Mouse (Mus musculus) spleen, adult 2 months (tissue): ENCODE results near the gene Als2. TPM values are rescaled to one million over a fixed set of nuclear protein-coding genes. Genes with fewer than 3 reads are reported as not detected.

Experiments used
- DNase-seq, 2 experiments: peaks; one replicate each; pipeline versions ENCODE4 v3.0.0 to v3.0.0-alpha.2; 2012 to 2021; ENCODE audit warnings: low spot score in 2 of 2, low read depth in 1 of 2
- H3K27ac ChIP-seq: fragments of 200-500 bp; 2 replicates; pipeline ENCODE4 v1.5.1; 2012; ENCODE audit warnings: low read length, inconsistent platforms; ENCODE audit not compliant: insufficient read depth
- H3K27me3 ChIP-seq: fragments of 200-500 bp; 2 replicates; pipeline ENCODE4 v1.6.1; 2012; ENCODE audit warnings: mild to moderate bottlenecking, moderate library complexity, low read length, inconsistent platforms; ENCODE audit not compliant: control insufficient read depth, insufficient read depth
- H3K36me3 ChIP-seq: fragments of 200-500 bp; 2 replicates; pipeline ENCODE4 v1.6.1; 2012; ENCODE audit warnings: mild to moderate bottlenecking, low read length, inconsistent platforms; ENCODE audit not compliant: control insufficient read depth, insufficient read depth
- H3K4me1 ChIP-seq: fragments of 200-500 bp; 2 replicates; pipeline ENCODE4 v1.6.1; 2011; ENCODE audit warnings: inconsistent platforms; ENCODE audit not compliant: control insufficient read depth, insufficient read depth, insufficient read length
- H3K4me3 ChIP-seq: fragments of 200-500 bp; 2 replicates; pipeline ENCODE4 v1.5.1; 2011; ENCODE audit warnings: mild to moderate bottlenecking, inconsistent platforms; ENCODE audit not compliant: insufficient read depth, insufficient read length; ENCODE audit errors: extremely low read depth
- CTCF ChIP-seq: fragments of 200-500 bp; IDR thresholded peaks from 2 replicates; pipeline ENCODE4 v1.5.1; 2011; ENCODE audit warnings: mild to moderate bottlenecking, inconsistent platforms; ENCODE audit not compliant: insufficient read depth, insufficient read length, insufficient replicate concordance; ENCODE audit errors: extremely low read depth
- POLR2A ChIP-seq: fragments of 200-500 bp; IDR thresholded peaks from 2 replicates; pipeline ENCODE4 v1.6.1; 2011; ENCODE audit warnings: low read depth, low read length, inconsistent platforms
- WGBS: fragments of 180-500 bp; shearing (Covaris S2); methylation state at CpG from one replicate; pipeline ENCODE4 v1.1.7; 2018; 5-methylcytosine and 5-hydroxymethylcytosine counted together
- polyA plus RNA-seq: library from polyadenylated mRNA; depleted of rRNA; stranded (reverse); fragments of >200 nt; gene quantifications from 2 replicates; pipeline ENCODE4 v1.2.3, GENCODE M21; 2012

Gene Als2
- polyA plus RNA-seq, 1 experiment, result 3.0 TPM

GRCm38 (mm10) chr1:59212076-59212779, 24.8 kb downstream of the Als2 start:
- TF ChIP-seq POLR2A (no peak), CTCF (no peak)
- no peak for DNase-seq
- peaks cover 2% of the 10 kb centered on the region for H3K36me3 ChIP-seq
- no peaks in the 10 kb centered on the region for H3K27me3 ChIP-seq
- no peaks in the 10 kb centered on the region for H3K4me1 ChIP-seq
- no peak overlapping the region for H3K27ac ChIP-seq
- 89% methylated on average over 5 of the region's 5 CpGs for WGBS
- H3K4me3 ChIP-seq, result no peak overlapping the region

GRCm38 (mm10) chr1:59211651-59212050, 25.4 kb downstream of the Als2 start:
- no peak for TF ChIP-seq CTCF
- no peak for TF ChIP-seq POLR2A
- Histone ChIP-seq H3K27me3 (no peaks in the 10 kb centered on the region), H3K4me3 (no peak overlapping the region), H3K36me3 (peaks cover 2% of the 10 kb centered on the region), H3K4me1 (no peaks in the 10 kb centered on the region), H3K27ac (no peak overlapping the region)
- DNase-seq, result no peak
- WGBS, result 87% methylated on average over 4 of the region's 4 CpGs

GRCm38 (mm10) chr1:59208331-59208730, 28.7 kb downstream of the Als2 start:
- Histone ChIP-seq H3K4me1 (no peaks in the 10 kb centered on the region), H3K36me3 (peaks cover 2% of the 10 kb centered on the region; the same call in 1 of the 2 replicates), H3K27ac (no peak overlapping the region), H3K27me3 (no peaks in the 10 kb centered on the region), H3K4me3 (no peak overlapping the region)
- DNase-seq, result no peak
- TF ChIP-seq POLR2A, result no peak
- TF ChIP-seq CTCF, result no peak
- WGBS, result 90% methylated on average over 1 of the region's 1 CpGs

GRCm38 (mm10) chr1:59204489-59204888, 32.5 kb downstream of the Als2 start:
- no peak for TF ChIP-seq POLR2A
- no peak for TF ChIP-seq CTCF
- H3K36me3 ChIP-seq, result peaks cover 2% of the 10 kb centered on the region
- no peak overlapping the region for H3K27ac ChIP-seq
- 88% methylated on average over 1 of the region's 1 CpGs for WGBS
- no peaks in the 10 kb centered on the region for H3K27me3 ChIP-seq
- no peak for DNase-seq
- H3K4me1 ChIP-seq, result no peaks in the 10 kb centered on the region
- H3K4me3 ChIP-seq, result no peak overlapping the region

- TF ChIP-seq POLR2A (no peak), CTCF (no peak)
- Histone ChIP-seq H3K4me1 (no peaks in the 10 kb centered on the region), H3K36me3 (peaks cover 5% of the 10 kb centered on the region; the same call in 1 of the 2 replicates), H3K4me3 (no peak overlapping the region), H3K27me3 (no peaks in the 10 kb centered on the region), H3K27ac (no peak overlapping the region)
- no peak for DNase-seq
- WGBS, result 94% methylated on average over 10 of the region's 10 CpGs
Measured at GRCm38 (mm10) chr1:59202367-59202766, 34.7 kb downstream of the Als2 start.

- 90% methylated on average over 1 of the region's 1 CpGs for WGBS
- H3K27me3 ChIP-seq, result no peaks in the 10 kb centered on the region
- H3K4me1 ChIP-seq, result no peaks in the 10 kb centered on the region
- H3K36me3 ChIP-seq, result peaks cover 5% of the 10 kb centered on the region; the same call in 1 of the 2 replicates
- no peak overlapping the region for H3K27ac ChIP-seq
- TF ChIP-seq POLR2A (no peak), CTCF (no peak)
- DNase-seq, result no peak
- H3K4me3 ChIP-seq, result no peak overlapping the region
Measured at GRCm38 (mm10) chr1:59201561-59201960, 35.5 kb downstream of the Als2 start.

GRCm38 (mm10) chr1:59200960-59201359, 36.1 kb downstream of the Als2 start:
- Histone ChIP-seq H3K4me3 (no peak overlapping the region), H3K27me3 (no peaks in the 10 kb centered on the region), H3K27ac (no peak overlapping the region), H3K4me1 (no peaks in the 10 kb centered on the region), H3K36me3 (peaks cover 6% of the 10 kb centered on the region; the same call in 1 of the 2 replicates)
- no peak for TF ChIP-seq POLR2A
- TF ChIP-seq CTCF, result no peak
- DNase-seq, result no peak
- WGBS, result 87% methylated on average over 5 of the region's 5 CpGs
